In genomic region chr19:8774951-8775421, GRCm38 (mm10) we compare ENCODE assay signal across 8 mouse cellular contexts. TPM values are rescaled to one million over a fixed set of nuclear protein-coding genes. Genes with fewer than 3 reads are reported as not detected.
DNase-seq lines count a peak whose midpoint lies in the region; ATAC-seq and TF ChIP-seq lines count a peak whose summit lies in the region.

No protein-coding gene starts in this region.

- intact Hi-C loops in heart, postnatal 25 days (cut with DNase I), result no loop called here

- DNase-seq in heart, postnatal 25 days (ENCODE audit: low spot score), result no peak
- DNase-seq in right cerebral cortex, postnatal 36 days (ENCODE audit: low spot score in 2 of 2), result no peak
- DNase-seq in urinary bladder, postnatal 10 days (ENCODE audit: low spot score), result no peak

- peak; percentile 2 for ATAC-seq in heart, embryonic 12.5 days (ENCODE audit: insufficient number of reproducible peaks, low FRiP score)
- peak; percentile 10; the same call in 1 of the 2 replicates for ATAC-seq in embryonic facial prominence, embryonic 12.5 days (ENCODE audit: insufficient number of reproducible peaks, insufficient read depth, low FRiP score, low TSS enrichment)
- peak; percentile 21 for ATAC-seq in intestine, embryonic 16.5 days
- ATAC-seq in midbrain, embryonic 15.5 days (replicated peaks), result peak; percentile 1

- no peak for TF ChIP-seq POLR2A in ES-Bruce4 (IDR thresholded peaks at IDR 0.05; ENCODE audit: insufficient read depth, low read length)

- TF ChIP-seq EP300 in ES-Bruce4 (IDR thresholded peaks at IDR 0.05; ENCODE audit: insufficient read depth, low read depth, low read length), result no peak

- 4% methylated on average over 20 of the region's 20 CpGs for WGBS in heart, embryonic 12.5 days
- WGBS in embryonic facial prominence, embryonic 12.5 days, result 5% methylated on average over 20 of the region's 20 CpGs
- 4% methylated on average over 20 of the region's 20 CpGs for WGBS in intestine, embryonic 16.5 days
- WGBS in midbrain, embryonic 15.5 days, result 4% methylated on average over 20 of the region's 20 CpGs

- peak overlapping the region; percentile 98 for H3K4me3 ChIP-seq in heart, embryonic 12.5 days
- H3K4me3 ChIP-seq in ES-Bruce4 (ENCODE audit: low read depth, low read length), result peak overlapping the region; percentile 77
- H3K4me3 ChIP-seq in embryonic facial prominence, embryonic 12.5 days, result peak overlapping the region; percentile 78
- H3K4me3 ChIP-seq in intestine, embryonic 16.5 days (ENCODE audit: low read length), result peak overlapping the region; percentile 89
- H3K4me3 ChIP-seq in midbrain, embryonic 15.5 days, result peak overlapping the region; percentile 65

- no peak for TF ChIP-seq CTCF in ES-Bruce4 (IDR thresholded peaks at IDR 0.05; ENCODE audit: low read depth, low read length)

- H3K27ac ChIP-seq in heart, embryonic 12.5 days (ENCODE audit: poor library complexity, severe bottlenecking), result peak overlapping the region; percentile 100
- H3K27ac ChIP-seq in ES-Bruce4 (ENCODE audit: insufficient read depth, low read length), result peak overlapping the region; percentile 47
- H3K27ac ChIP-seq in embryonic facial prominence, embryonic 12.5 days, result peak overlapping the region; percentile 99
- H3K27ac ChIP-seq in intestine, embryonic 16.5 days (ENCODE audit: low read length), result peak overlapping the region; percentile 100
- peak overlapping the region; percentile 98 for H3K27ac ChIP-seq in midbrain, embryonic 15.5 days

- H3K4me1 ChIP-seq in heart, embryonic 12.5 days (replicated peaks), result peaks cover 28% of the 10 kb centered on the region
- H3K4me1 ChIP-seq in ES-Bruce4 (ENCODE audit: control insufficient read depth, insufficient read depth, low read length), result no peaks in the 10 kb centered on the region
- H3K4me1 ChIP-seq in embryonic facial prominence, embryonic 12.5 days, result peaks cover 31% of the 10 kb centered on the region
- peaks cover 21% of the 10 kb centered on the region for H3K4me1 ChIP-seq in intestine, embryonic 16.5 days (ENCODE audit: control insufficient read depth, insufficient read depth, low read length)
- peaks cover 40% of the 10 kb centered on the region for H3K4me1 ChIP-seq in midbrain, embryonic 15.5 days

- peak overlapping the region; percentile 98 for H3K9ac ChIP-seq in heart, embryonic 12.5 days
- H3K9ac ChIP-seq in ES-Bruce4 (ENCODE audit: low read depth, poor library complexity, severe bottlenecking), result peak overlapping the region; percentile 84
- H3K9ac ChIP-seq in embryonic facial prominence, embryonic 12.5 days, result peak overlapping the region; percentile 96
- peak overlapping the region; percentile 97 for H3K9ac ChIP-seq in intestine, embryonic 16.5 days (ENCODE audit: low read depth, low read length)
- peak overlapping the region; percentile 87 for H3K9ac ChIP-seq in midbrain, embryonic 15.5 days

- peaks cover 34% of the 10 kb centered on the region for H3K36me3 ChIP-seq in heart, embryonic 12.5 days
- H3K36me3 ChIP-seq in ES-Bruce4 (ENCODE audit: control insufficient read depth, insufficient read depth, low read length, poor library complexity, severe bottlenecking), result peaks cover 13% of the 10 kb centered on the region
- H3K36me3 ChIP-seq in embryonic facial prominence, embryonic 12.5 days, result peaks cover 33% of the 10 kb centered on the region
- 0 out of 2 replicates have a peak, but pooled peaks cover 3% of the 10 kb centered on the region for H3K36me3 ChIP-seq in intestine, embryonic 16.5 days (ENCODE audit: control insufficient read depth, insufficient read depth, low read length)
- H3K36me3 ChIP-seq in midbrain, embryonic 15.5 days (replicated peaks), result peaks cover 3% of the 10 kb centered on the region; the same call in 1 of the 2 replicates

- peak overlapping the region; percentile 88 for H3K4me2 ChIP-seq in heart, embryonic 12.5 days
- H3K4me2 ChIP-seq in embryonic facial prominence, embryonic 12.5 days (replicated peaks), result peak overlapping the region; percentile 95
- peak overlapping the region; percentile 95 for H3K4me2 ChIP-seq in intestine, embryonic 16.5 days (ENCODE audit: low read depth, low read length)
- H3K4me2 ChIP-seq in midbrain, embryonic 15.5 days, result peak overlapping the region; percentile 94

- H3K9me3 ChIP-seq in heart, embryonic 12.5 days (replicated peaks), result no peaks in the 10 kb centered on the region
- no peaks in the 10 kb centered on the region for H3K9me3 ChIP-seq in ES-Bruce4 (replicated peaks; ENCODE audit: control insufficient read depth, insufficient read depth, low read length, poor library complexity, severe bottlenecking)
- H3K9me3 ChIP-seq in embryonic facial prominence, embryonic 12.5 days, result no peaks in the 10 kb centered on the region
- H3K9me3 ChIP-seq in intestine, embryonic 16.5 days (ENCODE audit: control insufficient read depth, low read length), result no peaks in the 10 kb centered on the region
- no peaks in the 10 kb centered on the region for H3K9me3 ChIP-seq in midbrain, embryonic 15.5 days

- no peaks in the 10 kb centered on the region for H3K27me3 ChIP-seq in heart, embryonic 12.5 days (replicated peaks)
- H3K27me3 ChIP-seq in ES-Bruce4 (ENCODE audit: control insufficient read depth, insufficient read depth, low read length, poor library complexity, severe bottlenecking), result no peaks in the 10 kb centered on the region
- H3K27me3 ChIP-seq in embryonic facial prominence, embryonic 12.5 days, result no peaks in the 10 kb centered on the region
- no peaks in the 10 kb centered on the region for H3K27me3 ChIP-seq in intestine, embryonic 16.5 days (replicated peaks; ENCODE audit: control insufficient read depth, insufficient read depth, low read length)
- H3K27me3 ChIP-seq in midbrain, embryonic 15.5 days (replicated peaks), result no peaks in the 10 kb centered on the region

RNA-seq across cellular contexts. Expression of gene Tmem179b, which starts 0.7 kb away (rescaled TPM):
- 49.7 and 51.9 TPM in 2 replicates for polyA plus RNA-seq in heart, embryonic 12.5 days (2016; fragmentation: Nextera tagmentation; extraction: Ambion mirVana)
- total RNA-seq in heart, postnatal 25 days (2021), result 10 to 100 TPM; 14.8 to 16.4 TPM
- polyA plus RNA-seq in ES-Bruce4 (2011; ENCODE audit: insufficient read depth, insufficient read length, low read depth, missing spikeins), result 29.0 and 34.5 TPM in 2 replicates
- polyA plus RNA-seq in embryonic facial prominence, embryonic 12.5 days (2016; fragmentation: Nextera tagmentation; extraction: Ambion mirVana), result 48.4 and 54.1 TPM in 2 replicates
- 110 and 120 TPM in 2 replicates for polyA plus RNA-seq in intestine, embryonic 16.5 days (2015; fragmentation: Nextera tagmentation; extraction: Ambion mirVana)
- polyA plus RNA-seq in midbrain, embryonic 15.5 days (2015; fragmentation: Nextera tagmentation; extraction: Ambion mirVana), result 27.1 and 31.8 TPM in 2 replicates

RNA-seq across cellular contexts. Expression of gene Tmem223, which starts 4.2 kb away (rescaled TPM):
- 145 and 146 TPM in 2 replicates for polyA plus RNA-seq in heart, embryonic 12.5 days (2016; fragmentation: Nextera tagmentation; extraction: Ambion mirVana)
- 100 to 1,000 TPM; 108 to 110 TPM for total RNA-seq in heart, postnatal 25 days (2021)
- polyA plus RNA-seq in ES-Bruce4 (2011; ENCODE audit: insufficient read depth, insufficient read length, low read depth, missing spikeins), result 21.4 and 23.4 TPM in 2 replicates
- polyA plus RNA-seq in embryonic facial prominence, embryonic 12.5 days (2016; fragmentation: Nextera tagmentation; extraction: Ambion mirVana), result 202 and 221 TPM in 2 replicates
- polyA plus RNA-seq in intestine, embryonic 16.5 days (2015; fragmentation: Nextera tagmentation; extraction: Ambion mirVana), result 161 and 164 TPM in 2 replicates
- 212 and 213 TPM in 2 replicates for polyA plus RNA-seq in midbrain, embryonic 15.5 days (2015; fragmentation: Nextera tagmentation; extraction: Ambion mirVana)

RNA-seq across cellular contexts. Expression of gene Taf6l, which starts 11.2 kb away (rescaled TPM):
- polyA plus RNA-seq in heart, embryonic 12.5 days (2016; fragmentation: Nextera tagmentation; extraction: Ambion mirVana), result 22.5 and 23.3 TPM in 2 replicates
- total RNA-seq in heart, postnatal 25 days (2021), result 1 to 10 TPM; 7.4 to 7.6 TPM
- polyA plus RNA-seq in ES-Bruce4 (2011; ENCODE audit: insufficient read depth, insufficient read length, low read depth, missing spikeins), result 17.1 and 17.7 TPM in 2 replicates
- polyA plus RNA-seq in embryonic facial prominence, embryonic 12.5 days (2016; fragmentation: Nextera tagmentation; extraction: Ambion mirVana), result 39.9 and 40.4 TPM in 2 replicates
- 24.0 and 25.0 TPM in 2 replicates for polyA plus RNA-seq in intestine, embryonic 16.5 days (2015; fragmentation: Nextera tagmentation; extraction: Ambion mirVana)
- 32.6 and 34.0 TPM in 2 replicates for polyA plus RNA-seq in midbrain, embryonic 15.5 days (2015; fragmentation: Nextera tagmentation; extraction: Ambion mirVana)

RNA-seq across cellular contexts. Expression of gene Nxf1, which starts 18.1 kb away (rescaled TPM):
- 135 and 149 TPM in 2 replicates for polyA plus RNA-seq in heart, embryonic 12.5 days (2016; fragmentation: Nextera tagmentation; extraction: Ambion mirVana)
- 10 to 100 TPM; 37.5 to 48.1 TPM for total RNA-seq in heart, postnatal 25 days (2021)
- 122 and 200 TPM in 2 replicates for polyA plus RNA-seq in ES-Bruce4 (2011; ENCODE audit: insufficient read depth, insufficient read length, low read depth, missing spikeins)
- 218 and 221 TPM in 2 replicates for polyA plus RNA-seq in embryonic facial prominence, embryonic 12.5 days (2016; fragmentation: Nextera tagmentation; extraction: Ambion mirVana)
- polyA plus RNA-seq in intestine, embryonic 16.5 days (2015; fragmentation: Nextera tagmentation; extraction: Ambion mirVana), result 133 and 137 TPM in 2 replicates
- polyA plus RNA-seq in midbrain, embryonic 15.5 days (2015; fragmentation: Nextera tagmentation; extraction: Ambion mirVana), result 161 and 171 TPM in 2 replicates

RNA-seq across cellular contexts. Expression of gene Polr2g, which starts 23.4 kb away (rescaled TPM):
- polyA plus RNA-seq in heart, embryonic 12.5 days (2016; fragmentation: Nextera tagmentation; extraction: Ambion mirVana), result 137 and 145 TPM in 2 replicates
- 10 to 100 TPM; 53.4 to 62.4 TPM for total RNA-seq in heart, postnatal 25 days (2021)
- 98.2 and 103 TPM in 2 replicates for polyA plus RNA-seq in ES-Bruce4 (2011; ENCODE audit: insufficient read depth, insufficient read length, low read depth, missing spikeins)
- polyA plus RNA-seq in embryonic facial prominence, embryonic 12.5 days (2016; fragmentation: Nextera tagmentation; extraction: Ambion mirVana), result 166 and 170 TPM in 2 replicates
- polyA plus RNA-seq in intestine, embryonic 16.5 days (2015; fragmentation: Nextera tagmentation; extraction: Ambion mirVana), result 130 and 138 TPM in 2 replicates
- polyA plus RNA-seq in midbrain, embryonic 15.5 days (2015; fragmentation: Nextera tagmentation; extraction: Ambion mirVana), result 129 and 132 TPM in 2 replicates

Comparison
In these comparisons a context has a peak if more than half of its experiments do, and no peak if none do; other contexts are left out.
1. H3K27ac ChIP-seq: peak in every context shown above with its lines; median percentile 100 in heart, embryonic 12.5 days; 100 in intestine, embryonic 16.5 days; 99 in embryonic facial prominence, embryonic 12.5 days; 98 in midbrain, embryonic 15.5 days; 47 in ES-Bruce4.